Mouse (Mus musculus): Measurements from ENCODE around the gene Esrrb. TPM values are rescaled to one million over a fixed set of nuclear protein-coding genes. Genes with fewer than 3 reads are reported as not detected.

Esrrb gene
- polyA plus RNA-seq, 1 experiment: 149 TPM

DNA sequence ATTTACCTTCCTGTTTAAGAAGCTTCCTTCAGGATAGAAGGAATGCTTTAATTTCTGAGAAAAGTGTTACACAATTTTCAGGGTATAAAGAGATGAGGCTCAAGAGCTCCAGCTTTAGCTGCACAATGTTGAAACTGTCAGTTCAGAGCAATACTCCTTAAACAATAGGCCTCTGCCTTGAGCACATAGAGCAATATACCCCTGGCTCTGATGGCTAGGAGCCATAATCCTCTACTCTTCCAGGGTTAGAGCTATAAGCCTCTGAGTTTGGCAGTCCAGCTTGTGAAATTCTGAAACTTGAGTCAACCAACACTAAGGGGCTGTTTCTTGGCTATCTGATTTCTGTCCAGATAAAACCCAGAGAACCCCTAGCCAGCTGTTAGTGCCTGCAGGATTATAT lies 176.9 kb downstream of the Esrrb start:
- no peak overlapping the region for H3K9ac ChIP-seq (ENCODE audit: low read depth, poor library complexity, severe bottlenecking)
- no peak overlapping the region for H3K4me3 ChIP-seq (ENCODE audit: low read depth, low read length)
- TF ChIP-seq CTCF (IDR thresholded peaks at IDR 0.05; ENCODE audit: low read depth, low read length): no peak
- TF ChIP-seq POLR2A (IDR thresholded peaks at IDR 0.05; ENCODE audit: insufficient read depth, low read length): no peak
- no peak for TF ChIP-seq EP300 (IDR thresholded peaks at IDR 0.05; ENCODE audit: insufficient read depth, low read depth, low read length)
- no peaks in the 10 kb centered on the region for H3K36me3 ChIP-seq (ENCODE audit: control insufficient read depth, insufficient read depth, low read length, poor library complexity, severe bottlenecking)
- H3K4me1 ChIP-seq (ENCODE audit: control insufficient read depth, insufficient read depth, low read length): no peaks in the 10 kb centered on the region
- no peaks in the 10 kb centered on the region for H3K27me3 ChIP-seq (ENCODE audit: control insufficient read depth, insufficient read depth, low read length, poor library complexity, severe bottlenecking)
- H3K9me3 ChIP-seq (replicated peaks; ENCODE audit: control insufficient read depth, insufficient read depth, low read length, poor library complexity, severe bottlenecking): no peaks in the 10 kb centered on the region; the same call in 1 of the 2 replicates
- H3K27ac ChIP-seq (ENCODE audit: insufficient read depth, low read length): no peak overlapping the region

DNA sequence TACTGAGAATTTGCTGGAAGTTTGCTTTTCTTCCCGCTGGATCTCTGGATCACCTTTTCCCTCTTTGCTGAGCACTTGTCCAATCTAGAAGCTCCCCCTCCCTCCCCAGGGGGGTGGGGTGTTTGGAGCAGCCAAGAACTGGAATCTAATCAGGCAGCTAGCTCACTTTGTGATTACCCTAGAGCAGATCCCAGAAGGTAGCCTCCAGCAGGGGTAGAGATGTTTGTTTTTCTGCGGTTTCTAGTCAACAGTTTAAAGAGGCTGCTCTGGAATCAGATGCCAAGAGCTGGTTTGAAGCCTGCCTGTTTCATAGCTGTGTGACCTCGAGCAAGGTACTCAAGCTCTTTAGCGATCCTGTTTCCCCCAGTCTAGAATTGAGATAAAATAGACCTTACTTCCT lies 177.8 kb downstream of the Esrrb start:
- no peak overlapping the region for H3K27ac ChIP-seq (ENCODE audit: insufficient read depth, low read length)
- H3K36me3 ChIP-seq (ENCODE audit: control insufficient read depth, insufficient read depth, low read length, poor library complexity, severe bottlenecking): no peaks in the 10 kb centered on the region
- TF ChIP-seq CTCF (IDR thresholded peaks at IDR 0.05; ENCODE audit: low read depth, low read length): no peak
- TF ChIP-seq POLR2A (IDR thresholded peaks at IDR 0.05; ENCODE audit: insufficient read depth, low read length): no peak
- TF ChIP-seq EP300 (IDR thresholded peaks at IDR 0.05; ENCODE audit: insufficient read depth, low read depth, low read length): no peak
- no peaks in the 10 kb centered on the region for H3K4me1 ChIP-seq (ENCODE audit: control insufficient read depth, insufficient read depth, low read length)
- no peaks in the 10 kb centered on the region; the same call in 1 of the 2 replicates for H3K9me3 ChIP-seq (replicated peaks; ENCODE audit: control insufficient read depth, insufficient read depth, low read length, poor library complexity, severe bottlenecking)
- H3K27me3 ChIP-seq (ENCODE audit: control insufficient read depth, insufficient read depth, low read length, poor library complexity, severe bottlenecking): no peaks in the 10 kb centered on the region
- H3K4me3 ChIP-seq (ENCODE audit: low read depth, low read length): no peak overlapping the region
- no peak overlapping the region for H3K9ac ChIP-seq (ENCODE audit: low read depth, poor library complexity, severe bottlenecking)

DNA sequence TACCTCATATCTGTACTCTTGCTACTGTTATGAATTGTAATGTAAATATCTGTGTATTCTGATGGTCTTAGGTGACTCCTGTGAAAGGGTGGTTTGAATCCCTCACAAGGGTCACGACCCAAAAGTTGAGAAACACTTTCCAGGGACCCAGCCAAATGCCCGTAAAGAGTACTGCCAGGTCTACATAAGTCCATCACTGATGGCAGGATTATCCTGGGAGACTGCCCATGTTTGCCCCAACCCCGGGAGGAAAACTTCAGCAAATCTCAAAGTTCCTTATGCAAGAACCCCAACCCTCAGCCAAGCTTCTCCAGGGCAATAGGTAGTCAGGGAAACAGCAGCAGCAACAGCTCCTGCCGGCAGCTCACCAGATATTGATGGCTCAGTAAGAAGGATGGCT lies 178.6 kb downstream of the Esrrb start:
- Histone ChIP-seq H3K27me3 (ENCODE audit: control insufficient read depth, insufficient read depth, low read length, poor library complexity, severe bottlenecking) (no peaks in the 10 kb centered on the region), H3K4me1 (ENCODE audit: control insufficient read depth, insufficient read depth, low read length) (no peaks in the 10 kb centered on the region), H3K9ac (ENCODE audit: low read depth, poor library complexity, severe bottlenecking) (no peak overlapping the region), H3K36me3 (ENCODE audit: control insufficient read depth, insufficient read depth, low read length, poor library complexity, severe bottlenecking) (no peaks in the 10 kb centered on the region), H3K4me3 (ENCODE audit: low read depth, low read length) (no peak overlapping the region), H3K9me3 (replicated peaks; ENCODE audit: control insufficient read depth, insufficient read depth, low read length, poor library complexity, severe bottlenecking) (no peaks in the 10 kb centered on the region; the same call in 1 of the 2 replicates), H3K27ac (ENCODE audit: insufficient read depth, low read length) (no peak overlapping the region)
- TF ChIP-seq CTCF (IDR thresholded peaks at IDR 0.05; ENCODE audit: low read depth, low read length) (no peak), EP300 (IDR thresholded peaks at IDR 0.05; ENCODE audit: insufficient read depth, low read depth, low read length) (no peak), POLR2A (IDR thresholded peaks at IDR 0.05; ENCODE audit: insufficient read depth, low read length) (no peak)

DNA sequence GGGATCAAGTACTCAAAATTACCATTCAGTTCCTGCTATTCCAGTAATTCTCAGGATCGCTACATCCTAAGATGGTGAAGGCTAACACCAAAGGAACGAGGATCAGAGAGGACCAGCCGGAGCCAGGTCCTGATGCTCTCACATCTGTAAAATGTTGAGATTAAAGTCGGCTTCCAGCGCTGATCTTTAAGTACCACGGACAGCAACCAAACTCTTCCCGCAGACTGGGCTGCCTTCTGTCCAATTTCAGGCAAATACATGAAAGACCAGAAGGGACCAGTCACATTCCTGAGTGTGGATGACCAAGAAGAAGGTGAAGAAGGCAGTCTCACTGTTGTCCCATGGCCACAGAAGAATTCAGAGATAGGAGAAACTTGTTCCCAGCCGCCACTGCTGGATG lies 186.9 kb downstream of the Esrrb start:
- Histone ChIP-seq H3K4me1 (ENCODE audit: control insufficient read depth, insufficient read depth, low read length) (no peaks in the 10 kb centered on the region), H3K27ac (ENCODE audit: insufficient read depth, low read length) (no peak overlapping the region), H3K36me3 (ENCODE audit: control insufficient read depth, insufficient read depth, low read length, poor library complexity, severe bottlenecking) (no peaks in the 10 kb centered on the region), H3K4me3 (ENCODE audit: low read depth, low read length) (no peak overlapping the region), H3K27me3 (ENCODE audit: control insufficient read depth, insufficient read depth, low read length, poor library complexity, severe bottlenecking) (no peaks in the 10 kb centered on the region), H3K9ac (ENCODE audit: low read depth, poor library complexity, severe bottlenecking) (no peak overlapping the region), H3K9me3 (replicated peaks; ENCODE audit: control insufficient read depth, insufficient read depth, low read length, poor library complexity, severe bottlenecking) (no peaks in the 10 kb centered on the region)
- no peak for TF ChIP-seq EP300 (IDR thresholded peaks at IDR 0.05; ENCODE audit: insufficient read depth, low read depth, low read length)
- no peak for TF ChIP-seq CTCF (IDR thresholded peaks at IDR 0.05; ENCODE audit: low read depth, low read length)
- no peak for TF ChIP-seq POLR2A (IDR thresholded peaks at IDR 0.05; ENCODE audit: insufficient read depth, low read length)

DNA sequence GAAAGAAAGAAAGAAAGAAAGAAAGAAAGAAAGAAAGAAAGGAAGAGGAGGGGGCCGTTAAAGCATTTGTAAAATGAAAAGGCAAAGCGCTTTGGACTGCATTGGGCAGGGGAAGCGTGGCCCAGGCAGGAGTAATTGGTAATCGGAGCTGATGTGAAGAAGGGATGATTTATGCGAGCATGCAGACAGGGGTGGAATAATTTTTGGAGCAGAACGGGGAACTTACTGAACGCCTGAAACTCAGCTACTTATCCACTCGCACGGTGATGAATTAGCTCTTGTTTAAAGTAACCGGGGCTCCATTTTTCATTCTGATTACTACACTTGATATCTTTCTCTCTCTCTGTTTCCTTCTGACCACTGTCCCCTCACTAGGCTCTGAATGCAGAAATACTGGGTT lies 192.1 kb downstream of the Esrrb start:
- no peaks in the 10 kb centered on the region for H3K9me3 ChIP-seq (replicated peaks; ENCODE audit: control insufficient read depth, insufficient read depth, low read length, poor library complexity, severe bottlenecking)
- H3K27ac ChIP-seq (ENCODE audit: insufficient read depth, low read length): no peak overlapping the region
- no peaks in the 10 kb centered on the region for H3K36me3 ChIP-seq (ENCODE audit: control insufficient read depth, insufficient read depth, low read length, poor library complexity, severe bottlenecking)
- H3K4me3 ChIP-seq (ENCODE audit: low read depth, low read length): no peak overlapping the region
- peaks cover 2% of the 10 kb centered on the region for H3K4me1 ChIP-seq (ENCODE audit: control insufficient read depth, insufficient read depth, low read length)
- no peak overlapping the region for H3K9ac ChIP-seq (ENCODE audit: low read depth, poor library complexity, severe bottlenecking)
- TF ChIP-seq POLR2A (IDR thresholded peaks at IDR 0.05; ENCODE audit: insufficient read depth, low read length): no peak
- no peak for TF ChIP-seq CTCF (IDR thresholded peaks at IDR 0.05; ENCODE audit: low read depth, low read length)
- TF ChIP-seq EP300 (IDR thresholded peaks at IDR 0.05; ENCODE audit: insufficient read depth, low read depth, low read length): no peak
- H3K27me3 ChIP-seq (ENCODE audit: control insufficient read depth, insufficient read depth, low read length, poor library complexity, severe bottlenecking): no peaks in the 10 kb centered on the region

DNA sequence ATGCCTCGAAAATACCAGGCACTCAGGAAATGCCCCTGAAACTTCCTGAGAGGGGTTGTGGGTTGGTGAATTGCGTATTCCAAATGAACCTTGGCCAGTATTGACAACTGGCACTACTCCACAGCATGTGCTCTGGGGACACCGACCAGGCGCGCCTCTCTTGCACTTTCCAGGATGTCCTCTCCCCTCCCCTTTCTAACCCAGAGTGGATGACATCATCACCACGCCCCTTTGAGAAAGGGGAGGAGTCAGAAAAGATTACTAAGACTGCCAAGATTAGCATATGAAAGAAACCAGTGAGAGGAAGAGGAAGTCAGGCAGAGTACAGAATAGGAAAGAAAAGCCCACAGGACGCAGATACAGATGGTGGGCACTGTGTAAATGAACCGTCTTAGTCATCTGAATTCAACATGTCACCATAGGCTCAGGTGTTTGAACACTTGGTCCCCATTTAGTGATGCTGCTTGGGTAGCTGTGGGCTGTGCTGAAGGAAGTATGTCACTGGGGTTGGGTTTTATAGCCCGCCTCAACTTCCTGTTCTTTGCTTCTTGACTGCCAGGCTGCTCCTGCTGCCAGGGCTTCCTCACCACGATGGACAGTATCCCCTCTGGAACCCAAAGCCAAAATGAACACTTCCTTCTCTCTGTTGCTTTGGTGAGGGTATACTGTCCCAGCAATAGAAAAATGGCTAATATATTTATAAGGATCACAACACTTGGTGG lies 196.0 kb downstream of the Esrrb start:
- no peaks in the 10 kb centered on the region for H3K36me3 ChIP-seq (ENCODE audit: control insufficient read depth, insufficient read depth, low read length, poor library complexity, severe bottlenecking)
- no peak overlapping the region for H3K9ac ChIP-seq (ENCODE audit: low read depth, poor library complexity, severe bottlenecking)
- H3K27me3 ChIP-seq (ENCODE audit: control insufficient read depth, insufficient read depth, low read length, poor library complexity, severe bottlenecking): no peaks in the 10 kb centered on the region
- no peak overlapping the region for H3K4me3 ChIP-seq (ENCODE audit: low read depth, low read length)
- no peaks in the 10 kb centered on the region for H3K9me3 ChIP-seq (replicated peaks; ENCODE audit: control insufficient read depth, insufficient read depth, low read length, poor library complexity, severe bottlenecking)
- TF ChIP-seq CTCF (IDR thresholded peaks at IDR 0.05; ENCODE audit: low read depth, low read length): no peak
- TF ChIP-seq POLR2A (IDR thresholded peaks at IDR 0.05; ENCODE audit: insufficient read depth, low read length): no peak
- TF ChIP-seq EP300 (IDR thresholded peaks at IDR 0.05; ENCODE audit: insufficient read depth, low read depth, low read length): no peak
- H3K4me1 ChIP-seq (ENCODE audit: control insufficient read depth, insufficient read depth, low read length): peaks cover 2% of the 10 kb centered on the region
- H3K27ac ChIP-seq (ENCODE audit: insufficient read depth, low read length): no peak overlapping the region

Measured in ES-Bruce4 (cell line).